Mouse (Mus musculus) large intestine, adult 2 months (tissue): ENCODE data around the gene Nf1. TPM values are rescaled to one million over a fixed set of nuclear protein-coding genes. Genes with fewer than 3 reads are reported as not detected.

ENCODE experiments used
- DNase-seq: peaks from one replicate; pipeline ENCODE4 v3.0.0-alpha.2; 2012; ENCODE audit warnings: low read depth, low spot score
- WGBS: fragments of 180-500 bp; shearing (Covaris S2); methylation state at CpG from one replicate; pipeline ENCODE4 v1.1.7; 2018; 5-methylcytosine and 5-hydroxymethylcytosine counted together
- polyA plus RNA-seq: library from polyadenylated mRNA; depleted of rRNA; stranded (reverse); fragments of >200 nt; gene quantifications from 2 replicates; pipeline ENCODE4 v1.2.3, GENCODE M21; 2012

Gene Nf1
- polyA plus RNA-seq, 1 experiment, result 5.3 TPM

DNA sequence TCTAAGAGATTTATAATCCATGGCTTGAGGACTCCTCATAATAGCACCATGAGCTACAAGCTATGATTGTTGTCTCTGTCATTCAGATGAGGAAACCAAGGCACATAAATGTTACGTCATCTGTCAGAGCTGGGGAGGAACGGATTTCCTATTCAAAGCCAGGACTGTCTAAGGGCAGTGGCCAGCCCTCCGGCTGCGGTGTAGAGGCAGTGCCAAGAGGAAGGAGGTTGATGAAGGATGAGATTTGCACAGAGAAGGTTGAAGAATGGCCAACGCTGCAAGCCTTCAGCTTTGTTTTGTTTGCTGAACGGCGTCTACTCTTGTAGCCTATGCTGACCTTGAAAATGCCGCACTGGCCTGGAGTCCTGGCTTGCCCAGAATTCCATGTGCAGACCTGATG lies 13.8 kb upstream of the Nf1 start:
- 71% methylated on average over 8 of the region's 8 CpGs for WGBS
- no peak for DNase-seq

DNA sequence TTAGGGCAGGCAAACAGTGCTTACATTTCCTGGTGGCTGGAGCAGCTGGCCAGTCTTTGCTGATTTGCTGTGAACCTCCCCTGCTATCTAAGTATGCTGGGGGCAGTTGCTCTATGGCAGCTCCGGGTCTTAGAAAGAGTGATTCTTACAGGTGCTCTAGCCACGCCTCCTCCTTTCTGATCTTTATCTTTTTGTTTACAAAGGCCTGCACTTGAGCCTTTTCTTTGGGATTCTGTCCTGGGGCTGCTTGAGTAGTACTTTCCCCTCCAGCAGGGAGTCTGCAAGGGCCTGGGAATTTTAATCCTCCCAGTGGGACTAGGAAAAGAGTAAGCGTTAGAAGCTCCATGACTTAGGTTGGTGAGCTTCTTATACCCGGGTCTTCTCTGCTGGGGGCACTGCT lies 12.4 kb upstream of the Nf1 start:
- WGBS, result 44% methylated on average over 4 of the region's 4 CpGs
- DNase-seq, result no peak

DNA sequence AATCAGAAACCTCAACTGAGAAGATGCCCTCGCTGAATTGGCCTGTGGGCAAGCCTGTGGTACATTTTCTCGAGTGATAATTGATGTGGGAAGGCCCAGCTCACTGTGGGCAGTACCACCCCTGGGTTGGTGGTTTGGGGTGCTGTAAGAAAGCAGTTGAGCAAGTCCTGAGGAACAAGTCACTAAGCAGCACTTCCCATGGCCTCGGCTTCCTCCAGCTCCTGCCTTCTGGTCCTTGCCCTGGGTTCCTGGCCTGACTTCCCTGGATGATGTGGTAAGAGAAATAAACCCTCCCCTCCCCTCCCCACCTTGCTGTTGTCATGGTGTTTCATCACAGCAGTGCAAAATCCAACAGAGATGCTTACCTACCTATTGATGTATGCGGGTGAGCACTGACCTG lies 11.4 kb upstream of the Nf1 start:
- DNase-seq, result no peak
- WGBS, result 86% methylated on average over 4 of the region's 4 CpGs

GRCm38 (mm10) chr11:79329585-79329984 lies 9.9 kb upstream of the Nf1 start:
- DNase-seq, result no peak
- WGBS, result 95% methylated on average over 1 of the region's 1 CpGs

GRCm38 (mm10) chr11:79335077-79335476 lies 4.4 kb upstream of the Nf1 start:
- WGBS, result 91% methylated on average over 6 of the region's 6 CpGs
- DNase-seq, result no peak

DNA sequence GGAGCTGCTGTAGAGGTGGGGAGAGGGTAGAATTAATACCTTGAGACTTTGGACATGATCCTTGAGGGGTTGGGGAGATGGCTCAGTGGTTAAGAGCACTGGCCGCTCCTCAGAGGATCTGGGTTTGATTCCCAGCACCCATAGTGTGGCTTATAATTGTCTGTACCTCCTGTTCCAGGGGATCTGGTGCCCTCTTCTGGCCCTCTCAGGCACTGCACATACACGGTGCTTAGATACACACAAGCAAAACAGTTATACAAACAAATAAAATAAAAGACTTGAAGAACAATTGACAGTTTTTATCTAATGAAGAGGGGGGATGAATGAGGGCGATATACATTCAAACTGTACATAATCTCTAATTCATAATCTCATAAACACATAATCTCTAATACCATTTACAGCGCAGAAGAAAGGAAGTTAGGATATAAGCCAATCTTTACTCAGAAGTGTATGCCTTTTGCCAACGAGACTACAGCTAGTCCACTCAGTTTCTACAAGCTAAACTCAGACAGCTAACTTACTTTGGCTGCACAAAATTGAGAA lies 2.7 kb upstream of the Nf1 start:
- 94% methylated on average over 5 of the region's 5 CpGs for WGBS
- DNase-seq, result no peak

GRCm38 (mm10) chr11:79338621-79339020 lies 872 bp upstream of the Nf1 start:
- 39% methylated on average over 4 of the region's 4 CpGs for WGBS
- DNase-seq, result no peak

GRCm38 (mm10) chr11:79339808-79340781 lies 602 bp downstream of the Nf1 start:
- no peak for DNase-seq
- WGBS, result 2% methylated on average over 55 of the region's 63 CpGs

DNA sequence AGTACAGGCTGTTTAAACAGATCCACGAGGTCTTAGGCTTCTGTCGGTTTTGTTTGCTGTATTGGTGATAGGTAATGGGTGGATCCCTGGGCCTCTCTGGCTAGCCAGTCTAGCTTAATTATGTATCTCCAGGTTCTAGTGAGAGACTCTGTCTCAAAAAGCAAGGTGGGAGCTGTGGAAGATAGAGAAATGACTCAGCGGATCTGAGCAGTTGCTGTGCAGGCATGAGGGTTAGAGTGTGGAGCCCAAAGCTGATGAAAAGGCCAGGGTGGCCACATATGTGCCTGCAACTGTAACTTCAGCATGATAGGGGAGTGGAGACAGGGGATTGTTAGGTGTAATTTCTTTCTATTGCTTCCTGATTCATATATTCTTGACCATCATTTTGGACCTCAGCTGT lies 17.5 kb downstream of the Nf1 start:
- no peak for DNase-seq
- WGBS, result 47% methylated on average over 3 of the region's 3 CpGs

- WGBS, result 80% methylated on average over 1 of the region's 1 CpGs
- DNase-seq, result no peak
These were observed 17.9 kb downstream of the Nf1 start for GRCm38 (mm10) chr11:79357397-79357796.

GRCm38 (mm10) chr11:79364956-79365355 lies 25.5 kb downstream of the Nf1 start:
- DNase-seq, result no peak
- WGBS, result 86% methylated on average over 3 of the region's 3 CpGs

DNA sequence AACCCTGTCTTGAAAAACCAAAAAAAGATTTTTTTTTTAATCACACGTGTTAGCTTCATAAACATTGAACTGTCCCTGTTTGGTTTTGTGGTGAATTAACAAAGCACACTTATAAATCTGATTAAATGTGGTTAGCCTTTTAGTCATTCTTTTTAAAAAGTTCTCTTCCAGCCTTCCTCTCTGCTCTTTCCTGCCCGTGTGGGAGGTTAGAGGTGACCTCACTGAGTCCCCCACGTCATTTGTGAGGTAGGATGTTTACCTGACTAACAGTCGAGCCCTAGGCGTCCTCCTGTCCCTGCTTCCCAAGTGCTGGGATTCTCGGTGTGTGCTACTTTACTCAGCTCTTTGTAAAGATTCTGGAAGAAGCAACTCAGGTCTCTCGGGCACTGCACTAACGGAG lies 26.8 kb downstream of the Nf1 start:
- WGBS, result 49% methylated on average over 8 of the region's 8 CpGs
- no peak for DNase-seq

DNA sequence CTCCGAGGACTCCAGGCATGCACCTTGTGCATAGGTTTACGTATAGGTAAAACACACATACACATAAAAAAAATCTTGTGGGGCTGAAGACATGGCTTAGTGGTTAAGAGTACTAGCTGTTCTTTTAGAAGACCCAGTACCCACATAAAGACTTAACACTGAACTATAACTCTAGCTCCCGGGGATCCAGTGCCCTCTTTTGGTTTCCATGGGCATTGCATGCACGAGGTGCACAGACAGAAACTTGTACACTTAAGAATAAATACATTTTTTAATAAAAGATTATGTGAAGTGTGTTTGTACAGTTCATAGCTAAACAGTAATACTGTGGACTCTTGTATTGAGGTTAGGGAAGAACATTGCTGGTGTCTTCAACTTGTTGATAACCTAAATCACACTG lies 33.5 kb downstream of the Nf1 start:
- 91% methylated on average over 4 of the region's 4 CpGs for WGBS
- no peak for DNase-seq

GRCm38 (mm10) chr11:79398336-79398735 lies 58.8 kb downstream of the Nf1 start:
- WGBS, result 24% methylated on average over 3 of the region's 3 CpGs
- peak; percentile 86 for DNase-seq

- DNase-seq, result peak; percentile 91
- 41% methylated on average over 6 of the region's 6 CpGs for WGBS
These were observed 64.3 kb downstream of the Nf1 start for GRCm38 (mm10) chr11:79403625-79404319.

DNA sequence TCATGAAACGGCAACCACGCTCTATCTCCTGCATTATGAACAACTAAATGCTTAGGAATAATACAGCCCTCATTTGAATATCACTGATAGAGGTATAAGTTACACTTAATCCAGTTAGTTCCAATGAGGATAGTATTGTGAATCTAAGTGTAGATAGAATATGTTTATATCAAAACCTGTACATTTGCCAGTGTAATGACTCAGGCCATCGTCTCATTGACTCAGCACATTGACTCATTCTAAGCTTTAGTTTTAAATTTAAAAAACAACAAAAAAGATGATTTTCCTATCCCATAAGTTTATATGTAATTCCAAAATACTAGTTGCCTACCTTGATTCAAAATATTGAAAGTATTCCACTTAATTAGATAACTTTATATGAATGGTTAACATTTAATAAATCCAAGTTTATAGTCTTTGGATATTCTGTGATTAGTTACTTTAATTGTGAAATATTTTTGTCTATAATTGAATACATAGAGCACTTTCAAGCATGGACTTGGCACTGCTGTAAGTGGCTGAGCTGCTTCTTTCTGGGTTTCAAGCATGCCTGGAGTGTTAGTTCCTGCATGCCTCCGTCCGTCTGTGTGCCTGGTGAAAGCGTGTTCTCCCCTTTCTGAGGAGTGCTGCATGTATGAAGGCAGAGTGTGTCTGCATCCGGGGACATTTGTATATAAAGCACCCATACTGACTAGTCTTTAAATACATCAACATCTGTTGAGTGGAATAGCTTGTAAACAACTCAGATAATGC lies 74.4 kb downstream of the Nf1 start:
- no peak for DNase-seq
- WGBS, result 93% methylated on average over 7 of the region's 7 CpGs

DNA sequence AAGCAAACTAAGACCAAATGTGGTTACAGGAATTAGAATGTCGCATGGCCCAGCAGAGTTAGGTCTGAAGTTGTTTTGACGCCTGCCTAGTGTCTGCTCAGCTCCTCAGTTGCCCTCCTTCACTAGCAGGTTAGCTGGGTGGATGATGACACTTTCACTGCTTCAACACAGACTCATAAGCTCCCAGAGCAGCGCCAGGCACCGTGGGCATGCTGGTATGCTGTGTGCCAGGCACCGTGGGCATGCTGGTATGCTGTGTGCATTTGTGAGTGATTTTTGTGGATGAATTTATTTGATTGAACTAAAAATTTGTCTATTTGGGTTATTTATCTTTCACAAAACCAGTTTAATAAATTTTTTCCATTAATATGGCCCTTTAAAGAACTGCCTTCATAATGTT lies 83.0 kb downstream of the Nf1 start:
- DNase-seq, result no peak
- 87% methylated on average over 5 of the region's 5 CpGs for WGBS

GRCm38 (mm10) chr11:79426571-79426970 lies 87.1 kb downstream of the Nf1 start:
- WGBS, result 78% methylated on average over 4 of the region's 4 CpGs
- no peak for DNase-seq

- WGBS, result 5% methylated on average over 2 of the region's 2 CpGs
- no peak for DNase-seq
These were observed 88.1 kb downstream of the Nf1 start for GRCm38 (mm10) chr11:79427638-79428037.

DNA sequence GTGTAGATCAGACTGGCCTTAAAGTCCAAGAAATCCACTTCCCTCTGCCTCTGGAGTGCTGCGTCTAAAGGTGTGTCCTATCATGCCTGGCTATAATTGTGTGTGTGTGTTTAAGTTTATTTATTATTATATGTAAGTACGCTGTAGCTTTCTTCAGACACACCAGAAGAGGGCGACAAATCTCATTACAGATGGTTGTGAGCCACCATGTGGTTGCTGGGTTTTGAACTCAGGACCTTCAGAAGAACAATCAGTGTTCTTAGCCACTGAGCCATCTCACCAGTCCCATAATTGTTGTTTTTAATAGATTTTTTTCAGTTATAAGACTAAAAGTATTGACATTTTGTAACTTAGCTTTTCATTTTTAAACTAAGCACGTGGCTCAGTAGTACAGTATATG lies 95.8 kb downstream of the Nf1 start:
- no peak for DNase-seq
- WGBS, result 85% methylated on average over 4 of the region's 4 CpGs
